Mouse (Mus musculus) brain, embryonic 14.5 days (tissue): ENCODE results near the gene Vim.

Experiments
- CTCF ChIP-seq: fragments of 200-500 bp; IDR thresholded peaks from 2 replicates; pipeline ENCODE4 v1.5.1; 2012; ENCODE audit warnings: inconsistent platforms, mild to moderate bottlenecking, moderate library complexity, borderline replicate concordance; ENCODE audit not compliant: insufficient read depth, insufficient read length; ENCODE audit errors: extremely low read depth
- POLR2A ChIP-seq: fragments of 200-500 bp; IDR thresholded peaks from 2 replicates; pipeline ENCODE4 v1.6.1; 2012; ENCODE audit warnings: mild to moderate bottlenecking, inconsistent platforms, borderline replicate concordance; ENCODE audit not compliant: poor library complexity, insufficient read depth, insufficient read length, severe bottlenecking; ENCODE audit errors: extremely low read depth

DNA sequence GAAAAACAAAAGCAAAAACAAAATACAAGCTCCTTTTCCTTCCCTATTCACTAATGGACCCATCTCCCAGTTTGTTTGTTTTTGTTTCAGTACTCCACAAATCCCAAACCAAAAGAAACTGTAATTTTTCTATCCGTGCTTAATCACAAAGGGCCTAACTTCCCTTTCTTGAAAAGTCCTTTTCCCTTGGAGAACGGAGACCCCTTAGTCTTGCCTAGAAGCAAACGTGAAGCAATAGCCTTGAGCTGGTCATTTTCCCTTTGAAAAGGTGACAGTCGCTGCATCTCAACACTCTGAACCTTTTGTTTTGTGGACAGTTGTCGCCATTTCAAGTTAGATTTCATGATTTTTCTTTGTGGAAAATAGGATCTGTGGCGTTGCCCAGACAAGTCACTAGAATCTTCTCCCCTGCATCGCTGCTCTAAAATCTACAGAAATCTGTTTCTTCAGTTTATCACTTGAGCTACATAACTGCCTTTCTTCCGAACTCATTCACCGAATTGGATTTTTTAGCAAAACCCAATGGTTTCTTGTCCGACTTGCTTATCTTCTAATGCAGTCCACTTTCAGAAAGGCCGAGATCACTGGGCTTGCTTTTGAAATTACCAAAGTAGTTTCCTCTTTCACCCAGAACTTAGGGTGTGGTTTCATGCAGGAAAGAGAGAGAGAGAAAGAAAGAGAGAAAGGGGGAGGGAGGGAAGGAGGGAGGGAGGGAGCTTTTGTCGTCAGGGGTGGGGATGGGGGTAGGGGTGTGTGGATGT lies 900 bp upstream of the Vim start:
- no peak for TF ChIP-seq CTCF
- peak; percentile 13; the same call in 1 of the 2 replicates for TF ChIP-seq POLR2A
